Mouse (Mus musculus): ENCODE data around the gene Rpl10.

The Rpl10 gene

GRCm38 (mm10) chrX:74270062-74270901 lies at the start of gene Rpl10:
TSS of gene Rpl10 (plus strand) at chrX:74270812.
- DNase-seq = peak; percentile 95

- no peak for DNase-seq
Measured at GRCm38 (mm10) chrX:74230038-74230437, 40.6 kb upstream of the Rpl10 start.

GRCm38 (mm10) chrX:74233196-74233595 lies 37.4 kb upstream of the Rpl10 start:
- DNase-seq = no peak

GRCm38 (mm10) chrX:74240332-74240731 lies 30.3 kb upstream of the Rpl10 start:
- no peak for DNase-seq

- no peak for DNase-seq
Measured at GRCm38 (mm10) chrX:74243396-74243795, 27.2 kb upstream of the Rpl10 start.

GRCm38 (mm10) chrX:74243807-74244206 lies 26.8 kb upstream of the Rpl10 start:
- DNase-seq = no peak

GRCm38 (mm10) chrX:74244614-74245083 lies 26.0 kb upstream of the Rpl10 start:
- peak; percentile 19 for DNase-seq

- no peak for DNase-seq
Measured at GRCm38 (mm10) chrX:74245107-74245506, 25.5 kb upstream of the Rpl10 start.

GRCm38 (mm10) chrX:74245687-74246086 lies 24.9 kb upstream of the Rpl10 start:
- DNase-seq = peak; percentile 76

- peak; percentile 89 for DNase-seq
Measured at GRCm38 (mm10) chrX:74246213-74246681, 24.4 kb upstream of the Rpl10 start.

GRCm38 (mm10) chrX:74246693-74247092 lies 23.9 kb upstream of the Rpl10 start:
- DNase-seq = no peak

GRCm38 (mm10) chrX:74248651-74249050 lies 22.0 kb upstream of the Rpl10 start:
- DNase-seq = peak; percentile 61

GRCm38 (mm10) chrX:74249615-74250014 lies 21.0 kb upstream of the Rpl10 start, which contains the start of gene Flna:
TSS of gene Flna (minus strand) at chrX:74249820.
- peak; percentile 78 for DNase-seq

GRCm38 (mm10) chrX:74254153-74254887 lies 16.3 kb upstream of the Rpl10 start, which contains the start of gene Emd:
TSS of gene Emd (plus strand) at chrX:74254687.
- peak; percentile 91 for DNase-seq

- no peak for DNase-seq
Measured at GRCm38 (mm10) chrX:74254888-74255565, 15.6 kb upstream of the Rpl10 start.

GRCm38 (mm10) chrX:74257746-74258145 lies 12.9 kb upstream of the Rpl10 start:
- DNase-seq = no peak

- no peak for DNase-seq
Measured at GRCm38 (mm10) chrX:74269736-74270061, 913 bp upstream of the Rpl10 start.

- no peak for DNase-seq
Measured at GRCm38 (mm10) chrX:74270902-74271551, 415 bp downstream of the Rpl10 start.

- DNase-seq = no peak
Measured at GRCm38 (mm10) chrX:74273422-74274322, 3.1 kb downstream of the Rpl10 start.

- DNase-seq = no peak
Measured at GRCm38 (mm10) chrX:74277916-74278315, 7.3 kb downstream of the Rpl10 start.

GRCm38 (mm10) chrX:74281041-74281731 lies 10.6 kb downstream of the Rpl10 start:
- DNase-seq = no peak
